Mouse (Mus musculus) heart, postnatal 0 days (tissue): ENCODE measurements at regions not wholly inside any gene's neighbourhood (a gene's known extent, or its start where the extent isn't known, plus 50 kb on each side); places are given as distances from the start of the nearest gene placed in this dataset.

Source experiments
- CTCF ChIP-seq: IDR thresholded peaks from 2 replicates; pipeline ENCODE4 v1.5.1; 2016; ENCODE audit warnings: antibody characterized with exemption, control low read depth, low read depth
- EP300 ChIP-seq: IDR thresholded peaks from 2 replicates; pipeline ENCODE4 v1.6.1; 2016; ENCODE audit warnings: antibody characterized with exemption, low read depth

DNA sequence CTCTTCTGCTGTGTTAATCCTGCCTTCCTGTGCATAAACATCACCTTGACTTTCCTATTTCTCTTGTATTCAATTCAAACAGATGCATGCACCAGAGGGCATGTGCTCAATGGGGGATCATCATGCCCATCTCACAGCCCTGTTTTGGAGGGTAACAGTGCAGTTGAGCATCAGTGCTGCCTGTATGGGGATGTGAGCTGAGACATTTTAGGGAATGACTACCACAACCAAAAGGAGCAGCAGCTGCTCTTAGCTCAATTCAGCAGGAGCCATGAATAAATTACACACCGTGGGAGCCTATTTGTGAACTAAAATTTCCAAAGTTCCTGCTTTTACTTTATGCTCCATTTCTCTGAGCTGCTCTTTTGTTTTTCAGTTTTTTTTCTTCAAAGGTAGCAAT is 164.2 kb upstream of the Gnpda2 start:
- no peak for TF ChIP-seq CTCF
- TF ChIP-seq EP300 = no peak
